ENCODE assay signal across 18 mouse cellular contexts in the genomic region with DNA sequence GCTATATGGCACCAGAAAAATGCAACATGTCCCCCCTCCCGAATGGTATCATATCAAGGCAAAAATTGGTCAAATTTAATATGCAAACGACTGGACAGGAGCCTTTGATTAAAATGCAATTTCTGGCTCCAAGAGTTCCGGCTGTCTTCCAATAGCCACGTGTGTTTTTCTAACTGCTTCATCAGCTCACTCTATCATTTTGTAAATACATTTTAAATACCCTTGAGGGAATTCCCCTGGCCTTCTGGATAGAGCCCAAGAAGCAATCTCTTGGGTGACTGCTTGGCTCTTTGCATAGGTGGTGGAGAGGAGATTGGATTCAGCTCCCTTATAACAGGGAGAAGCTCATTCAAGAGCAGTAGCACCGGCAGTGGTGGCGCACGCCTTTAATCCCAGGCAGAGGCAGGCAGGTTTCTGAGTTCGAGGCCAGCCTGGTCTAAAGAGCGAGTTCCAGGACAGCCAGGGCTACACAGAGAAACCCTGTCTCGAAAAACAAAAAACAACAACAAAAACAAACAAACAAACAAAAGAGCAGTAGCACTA. TPM values are rescaled to one million over a fixed set of nuclear protein-coding genes. Genes with fewer than 3 reads are reported as not detected.
DNase-seq lines count a peak whose midpoint lies in the region; ATAC-seq and TF ChIP-seq lines count a peak whose summit lies in the region.
"Had no signal": no experiment of that assay in that cellular context is flagged by ENCODE, and none has a peak within 500 bp of the region (broad histone marks: within the 10 kb centered on the region; RNA-seq: fewer than 3 reads in every experiment).

No protein-coding gene starts in this region.

- 71% methylated on average over 10 of the region's 10 CpGs for WGBS in lung, postnatal 0 days
- 84% methylated on average over 10 of the region's 10 CpGs for WGBS in hindbrain, embryonic 12.5 days

- no peak overlapping the region for H3K9ac ChIP-seq in lung, postnatal 0 days (replicated peaks; ENCODE audit: low read depth)
- no peak overlapping the region for H3K9ac ChIP-seq in hindbrain, embryonic 12.5 days
- H3K9ac ChIP-seq: embryonic facial prominence, embryonic 12.5 days; forebrain, embryonic 15.5 days; heart, embryonic 13.5 days; intestine, embryonic 15.5 days had no signal

- peak; percentile 23 for DNase-seq in lung, postnatal 0 days (ENCODE audit: low spot score)
- no peak for DNase-seq in lung, adult 18-20 months
- DNase-seq in induced T-regulatory cell, adult 2 months (ENCODE audit: low read depth): peak; percentile 62
- no peak for DNase-seq in neural tube, embryonic 10.5 days (ENCODE audit: extremely low spot score, low spot score)
- DNase-seq in layer of hippocampus, adult 2 months (ENCODE audit: low spot score in 2 of 2): no peak
- DNase-seq: adrenal gland, postnatal 36 days; cerebellum, adult 2 months; cerebellum, postnatal 25 days; gastrocnemius, postnatal 36 days; heart, adult 11 months; heart, postnatal 36 days had no signal

- no peak overlapping the region for H3K27ac ChIP-seq in lung, postnatal 0 days (ENCODE audit: low read length)
- H3K27ac ChIP-seq in hindbrain, embryonic 12.5 days: no peak overlapping the region
- H3K27ac ChIP-seq in layer of hippocampus, adult 2 months: no peak overlapping the region
- H3K27ac ChIP-seq: embryonic facial prominence, embryonic 12.5 days; forebrain, embryonic 15.5 days; heart, embryonic 13.5 days; intestine, embryonic 15.5 days had no signal

- H3K4me2 ChIP-seq in lung, postnatal 0 days (replicated peaks; ENCODE audit: low read depth, low read length): no peak overlapping the region
- H3K4me2 ChIP-seq in hindbrain, embryonic 12.5 days (replicated peaks): no peak overlapping the region
- H3K4me2 ChIP-seq: embryonic facial prominence, embryonic 12.5 days; forebrain, embryonic 15.5 days; heart, embryonic 13.5 days; intestine, embryonic 15.5 days had no signal

- no peak for TF ChIP-seq CTCF in lung, postnatal 0 days (IDR thresholded peaks at IDR 0.05)
- no peak for TF ChIP-seq CTCF in layer of hippocampus, adult 2 months (conservative IDR thresholded peaks at IDR 0.05)

- no peak for ATAC-seq in lung, postnatal 0 days
- ATAC-seq in CD4-positive, CD25-positive, alpha-beta regulatory T cell, adult 4 months: peak; percentile 49
- ATAC-seq in hindbrain, embryonic 12.5 days (ENCODE audit: low FRiP score): no peak
- ATAC-seq: forebrain, embryonic 15.5 days; hindbrain, embryonic 16.5 days; intestine, embryonic 15.5 days had no signal

- no peak overlapping the region for H3K4me3 ChIP-seq in lung, postnatal 0 days (ENCODE audit: low read depth, low read length)
- H3K4me3 ChIP-seq in hindbrain, embryonic 12.5 days: no peak overlapping the region
- H3K4me3 ChIP-seq in layer of hippocampus, adult 2 months: no peak overlapping the region
- H3K4me3 ChIP-seq: embryonic facial prominence, embryonic 12.5 days; forebrain, embryonic 15.5 days; heart, embryonic 13.5 days; intestine, embryonic 15.5 days had no signal

- no peak for TF ChIP-seq EP300 in lung, postnatal 0 days (IDR thresholded peaks at IDR 0.05)

- H3K27me3 ChIP-seq in lung, postnatal 0 days (replicated peaks; ENCODE audit: insufficient read depth, low read length): no peaks in the 10 kb centered on the region
- H3K27me3 ChIP-seq in hindbrain, embryonic 12.5 days: no peaks in the 10 kb centered on the region
- H3K27me3 ChIP-seq: embryonic facial prominence, embryonic 12.5 days; forebrain, embryonic 15.5 days; heart, embryonic 13.5 days; intestine, embryonic 15.5 days had no signal

- no peaks in the 10 kb centered on the region for H3K4me1 ChIP-seq in lung, postnatal 0 days (ENCODE audit: insufficient read depth, low read depth, low read length)
- H3K4me1 ChIP-seq in hindbrain, embryonic 12.5 days: no peaks in the 10 kb centered on the region
- H3K4me1 ChIP-seq: embryonic facial prominence, embryonic 12.5 days; forebrain, embryonic 15.5 days; heart, embryonic 13.5 days; intestine, embryonic 15.5 days had no signal

- no peaks in the 10 kb centered on the region for H3K9me3 ChIP-seq in lung, postnatal 0 days (ENCODE audit: low read length)
- no peaks in the 10 kb centered on the region for H3K9me3 ChIP-seq in hindbrain, embryonic 12.5 days (replicated peaks)
- H3K9me3 ChIP-seq: embryonic facial prominence, embryonic 12.5 days; forebrain, embryonic 15.5 days; heart, embryonic 13.5 days; intestine, embryonic 15.5 days had no signal

- no peaks in the 10 kb centered on the region for H3K36me3 ChIP-seq in lung, postnatal 0 days (ENCODE audit: insufficient read depth, low read length)
- H3K36me3 ChIP-seq in hindbrain, embryonic 12.5 days: no peaks in the 10 kb centered on the region
- H3K36me3 ChIP-seq: embryonic facial prominence, embryonic 12.5 days; forebrain, embryonic 15.5 days; heart, embryonic 13.5 days; intestine, embryonic 15.5 days had no signal

RNA-seq across cellular contexts. Expression of a gene that starts 23.3 kb away (rescaled TPM):
- 15.3 and 16.4 TPM in 2 replicates for polyA plus RNA-seq in lung, postnatal 0 days (2015; fragmentation: Nextera tagmentation; extraction: Ambion mirVana)
- polyA plus RNA-seq in CD4-positive, CD25-positive, alpha-beta regulatory T cell, adult 4 months (2017; shearing (Covaris generic)): 10 to 100 TPM; 18.5 to 32.8 TPM
- 33.6 and 37.0 TPM in 2 replicates for polyA plus RNA-seq in hindbrain, embryonic 12.5 days (2016; fragmentation: Nextera tagmentation; extraction: Ambion mirVana)
- 10 to 100 TPM; 34.6 to 37.9 TPM for total RNA-seq in layer of hippocampus, adult 2 months (2021)

Comparison
In these comparisons a context has a peak if more than half of its experiments do, and no peak if none do; other contexts are left out.
1. DNase-seq: peak in lung, postnatal 0 days (single experiment) and induced T-regulatory cell, adult 2 months (single experiment); none in lung, adult 18-20 months (0 of 2), neural tube, embryonic 10.5 days (single experiment) and layer of hippocampus, adult 2 months (0 of 2).